Mouse (Mus musculus) 3T3-L1 (cell line): ENCODE results near the gene 1700022I11Rik.

ENCODE experiments used
- DNase-seq: peaks from one replicate; pipeline ENCODE4 v3.0.0-alpha.2; 2015; ENCODE audit warnings: low read depth, low spot score

Gene 1700022I11Rik

DNA sequence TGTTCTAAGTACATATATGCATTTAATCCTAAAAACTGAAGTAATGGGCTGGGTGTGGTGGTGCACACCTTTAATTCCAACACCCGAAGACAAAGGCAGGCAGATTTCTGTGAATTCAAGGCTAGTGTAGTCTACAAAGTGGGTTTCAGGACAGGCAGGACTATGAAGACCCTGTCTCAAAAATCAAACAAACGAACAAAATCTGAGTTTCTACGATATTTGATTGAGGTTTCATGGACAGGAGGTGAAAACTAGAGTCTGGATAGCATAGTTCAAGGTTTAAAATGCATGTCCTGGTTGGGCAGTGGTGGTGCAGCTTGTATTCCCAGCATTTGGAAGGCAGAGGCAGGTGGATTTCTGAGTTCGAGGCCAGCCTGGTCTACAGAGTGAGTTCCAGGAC, at the start of gene 1700022I11Rik:
Gene 1700022I11Rik, plus strand, starts transcription at position 301 of the 400 bp plus-strand sequence.
- DNase-seq = no peak

DNA sequence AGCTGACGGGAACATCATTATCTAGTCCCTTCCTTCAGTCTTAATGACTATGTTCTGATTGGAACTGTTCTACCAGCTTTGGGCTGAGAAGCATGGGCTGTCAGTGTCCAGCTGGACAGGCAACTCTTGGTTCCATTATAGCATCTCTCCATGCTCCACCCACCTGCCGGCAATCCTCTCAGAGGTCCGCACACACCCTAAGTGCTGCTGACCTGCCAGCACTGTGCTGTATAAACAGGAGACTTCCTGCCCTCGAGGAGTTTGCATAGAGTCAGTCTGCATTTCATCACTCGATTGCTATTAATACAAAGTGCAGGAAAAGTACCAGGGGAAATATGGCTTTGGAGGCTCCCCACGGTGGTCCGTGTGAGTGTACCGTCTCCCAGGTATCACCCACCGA, 48.7 kb upstream of the 1700022I11Rik start:
- no peak for DNase-seq

DNA sequence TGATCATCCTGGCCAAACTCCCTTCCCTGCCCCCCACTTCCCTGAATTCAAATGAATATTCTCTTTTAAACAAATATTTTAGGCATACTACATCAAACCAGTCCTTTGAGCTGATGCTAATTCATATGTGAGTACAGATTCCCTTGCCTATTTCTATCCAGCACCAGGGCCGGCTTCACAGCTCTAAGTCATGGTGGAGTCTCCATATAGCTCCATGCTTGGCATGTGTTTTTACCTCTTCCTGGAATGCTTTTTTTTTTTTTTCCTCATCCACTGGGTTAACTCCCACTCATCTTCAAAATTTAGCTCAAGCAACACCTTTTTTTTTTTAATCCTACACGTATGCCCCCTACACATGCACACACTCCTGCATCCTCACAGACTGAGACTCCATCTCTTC, 47.9 kb upstream of the 1700022I11Rik start:
- no peak for DNase-seq

DNA sequence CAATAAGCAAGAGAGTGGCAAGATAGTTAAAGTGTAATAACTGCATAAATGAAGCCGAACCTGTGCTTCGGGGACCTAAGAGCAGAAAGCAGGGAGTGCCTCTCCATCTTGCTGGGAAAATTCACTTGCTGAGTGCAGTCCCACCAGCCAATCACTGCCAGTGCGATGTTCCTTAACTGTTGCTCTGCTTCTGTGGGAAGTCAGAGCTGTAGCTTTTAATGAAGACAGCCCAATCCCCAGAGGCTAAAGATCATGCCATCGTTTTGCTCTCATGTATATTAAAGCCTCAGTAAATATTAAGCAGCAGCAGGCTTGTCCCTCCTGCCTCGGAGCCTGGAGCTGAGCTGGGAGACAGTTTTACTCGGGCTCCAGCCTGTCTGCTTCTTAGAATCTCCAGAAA, 47.3 kb upstream of the 1700022I11Rik start:
- DNase-seq = no peak

DNA sequence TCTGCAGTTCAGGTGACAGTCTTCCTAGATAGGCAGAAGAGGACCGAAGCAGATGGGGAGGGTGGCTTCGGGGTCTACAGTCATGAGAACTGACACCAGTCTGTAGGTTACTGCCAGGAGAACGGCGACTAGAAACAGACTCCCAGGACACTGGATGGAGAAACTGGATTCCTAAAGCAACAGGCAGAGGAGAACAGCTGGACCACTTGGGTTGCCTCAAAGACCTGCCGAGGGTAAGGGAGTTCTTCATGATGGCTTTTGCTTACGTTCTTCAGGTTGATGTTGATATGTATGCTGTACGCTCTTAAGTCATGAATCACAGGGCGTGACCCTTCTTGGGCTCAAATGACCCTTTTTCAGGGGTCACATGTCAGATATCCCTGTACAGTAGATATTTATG, 46.9 kb upstream of the 1700022I11Rik start:
- DNase-seq = no peak

DNA sequence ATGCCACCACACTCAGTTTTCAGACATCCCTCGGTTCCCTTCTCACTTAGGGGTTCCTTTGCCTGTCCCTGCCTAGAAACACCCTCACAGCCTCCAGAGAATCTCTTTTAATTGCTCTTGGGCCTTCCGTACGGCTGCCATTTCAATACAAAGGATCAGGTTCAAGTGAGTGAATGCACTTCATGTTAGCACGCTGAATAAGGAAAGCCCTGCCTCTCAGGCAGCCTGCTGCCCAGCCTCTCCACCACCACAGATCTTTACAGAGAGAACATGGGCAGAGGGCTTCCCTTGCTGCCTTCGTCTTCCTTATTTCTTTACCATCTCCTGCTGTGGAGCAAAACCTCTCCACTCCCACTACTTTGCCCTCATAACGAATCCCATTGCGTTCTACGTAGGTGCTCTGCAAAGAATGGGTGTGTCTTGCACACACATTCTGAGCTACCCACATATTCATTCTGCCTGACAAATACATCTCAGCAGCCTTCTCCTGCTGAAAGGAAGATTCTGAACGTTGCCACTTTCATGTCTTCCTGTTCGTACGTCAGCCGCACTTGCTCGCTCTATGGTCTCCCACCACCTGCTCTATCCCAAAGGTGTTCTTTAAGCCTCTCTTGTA, 45.2 kb upstream of the 1700022I11Rik start:
- no peak for DNase-seq

DNA sequence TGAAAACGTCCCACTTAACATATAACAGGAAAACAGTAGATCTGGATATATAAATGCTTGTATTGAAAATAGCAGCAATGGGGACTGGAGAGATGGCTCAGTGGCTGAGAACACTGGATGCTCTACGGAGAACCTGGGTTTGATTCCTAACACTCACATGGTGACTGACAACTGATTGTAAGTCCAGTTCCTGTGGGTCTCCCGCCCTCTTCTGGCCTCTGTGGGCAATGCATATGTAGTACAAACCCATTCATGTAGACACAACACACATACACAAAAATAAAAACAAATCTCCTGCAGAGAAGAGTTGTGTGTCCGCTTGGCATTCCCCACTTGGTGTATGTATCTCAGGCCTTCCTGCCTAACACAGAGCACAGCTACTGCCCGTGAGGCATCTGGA, 41.2 kb upstream of the 1700022I11Rik start:
- no peak for DNase-seq

DNA sequence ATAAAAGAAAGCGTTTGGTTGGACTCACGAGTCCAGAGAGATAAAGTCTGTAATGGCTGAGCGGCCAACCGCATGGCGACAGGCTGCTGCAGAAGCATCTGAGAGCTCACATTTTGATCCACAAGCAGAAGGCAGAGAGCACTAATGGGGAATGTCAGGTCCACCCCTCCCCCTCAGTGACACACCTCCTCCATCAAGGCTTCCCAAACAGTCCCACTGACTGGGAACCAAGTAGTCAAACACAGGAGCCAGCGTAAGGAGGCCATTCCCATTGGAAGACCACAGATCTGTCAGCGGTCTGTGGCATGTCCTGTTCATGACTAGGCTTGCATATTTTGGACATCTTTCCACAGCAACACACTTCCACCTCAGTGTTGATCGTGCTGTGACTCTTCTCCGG, 40.5 kb upstream of the 1700022I11Rik start:
- DNase-seq = no peak

DNA sequence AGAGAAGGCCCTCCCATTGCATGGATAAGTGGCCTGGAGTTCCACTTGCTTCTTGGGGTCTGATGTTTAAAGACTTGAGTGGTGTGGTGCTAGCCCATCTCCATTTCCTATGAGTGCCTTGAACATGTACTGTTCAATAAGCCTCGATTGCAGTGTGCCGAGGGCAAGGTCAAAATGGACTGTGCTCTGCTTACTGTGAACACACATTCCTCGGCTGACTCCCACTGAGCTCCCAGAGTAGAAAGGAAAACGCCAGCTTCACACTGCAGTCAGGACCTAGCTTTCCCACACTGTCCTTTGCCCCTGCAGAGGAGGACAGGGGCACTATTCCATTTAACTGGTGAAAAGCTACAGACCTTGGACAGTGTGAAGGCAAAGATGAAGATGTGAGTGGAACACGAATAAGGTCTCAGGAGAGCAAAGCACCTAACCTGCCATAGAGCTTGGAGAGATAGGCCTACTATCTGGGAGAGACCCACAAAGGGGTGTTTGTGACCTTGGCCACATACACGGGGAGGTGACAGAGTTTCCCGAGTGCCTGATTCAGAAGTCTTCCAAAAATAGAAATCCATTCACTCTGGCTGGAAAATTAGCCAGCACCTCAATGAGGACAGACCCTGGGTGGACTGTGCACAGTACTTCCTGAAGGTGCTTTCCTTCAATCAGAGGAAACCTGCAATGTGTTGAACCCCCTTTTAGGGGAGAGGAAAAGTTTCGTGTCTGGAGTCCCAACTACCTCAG, 37.0 kb upstream of the 1700022I11Rik start:
- no peak for DNase-seq

DNA sequence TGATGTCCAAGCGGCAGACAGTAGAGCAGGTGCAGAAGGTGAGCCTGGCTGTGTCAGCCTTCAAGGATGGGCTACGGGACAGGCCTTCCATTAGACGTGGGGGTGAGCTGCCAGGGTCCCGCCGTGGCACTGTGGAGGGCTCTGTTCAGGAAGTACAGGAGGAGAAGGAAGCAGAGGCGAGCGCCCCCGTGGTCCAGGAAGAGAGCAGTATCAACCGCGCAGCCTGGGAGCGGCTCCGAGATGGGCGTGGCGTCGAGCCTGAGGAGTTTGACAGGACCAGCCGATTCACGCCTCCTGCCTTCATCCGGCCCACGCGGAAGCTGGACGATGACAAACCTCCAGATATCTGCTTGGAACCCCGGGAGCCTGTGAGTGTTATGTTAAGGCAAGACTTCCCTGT, 35.8 kb upstream of the 1700022I11Rik start:
- no peak for DNase-seq

DNA sequence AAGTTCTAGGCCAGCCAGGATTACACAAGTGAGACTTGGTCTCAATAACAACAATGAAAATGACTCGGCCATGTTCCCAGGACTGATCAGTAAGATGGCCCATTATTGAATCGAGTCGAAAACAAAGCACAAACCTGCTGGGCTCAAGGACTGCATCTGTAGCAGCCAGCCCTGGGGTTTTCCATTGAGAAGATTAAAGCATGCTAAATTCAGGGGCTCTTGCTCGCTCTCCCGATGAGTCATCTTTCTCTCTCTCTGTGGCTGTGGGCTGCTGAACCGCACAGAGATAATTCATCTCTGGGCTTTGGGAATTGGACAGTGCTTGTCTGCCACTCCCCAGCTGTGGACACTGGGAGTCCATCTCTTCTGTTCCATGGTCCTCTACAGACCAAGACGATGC, 28.0 kb upstream of the 1700022I11Rik start:
- peak; percentile 48 for DNase-seq

DNA sequence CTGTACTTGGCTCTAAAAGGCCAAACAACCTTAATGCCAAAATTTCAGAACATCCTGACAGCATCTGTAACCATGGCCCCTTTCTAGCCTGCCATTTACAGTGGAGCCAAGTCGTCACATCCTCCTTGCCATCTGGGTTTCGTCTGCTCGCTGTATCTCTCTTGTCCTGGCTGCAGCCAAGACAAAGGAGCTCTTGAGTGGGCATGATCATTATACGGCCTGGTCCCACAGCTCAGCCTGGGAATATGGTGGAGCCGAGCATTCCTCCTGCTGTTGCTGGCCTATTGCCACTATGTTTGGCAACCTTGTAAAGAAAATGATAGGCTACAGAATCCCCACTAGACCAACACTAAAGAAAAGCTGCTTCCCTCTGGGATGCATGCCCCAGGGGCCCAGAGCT, 26.1 kb upstream of the 1700022I11Rik start:
- no peak for DNase-seq

DNA sequence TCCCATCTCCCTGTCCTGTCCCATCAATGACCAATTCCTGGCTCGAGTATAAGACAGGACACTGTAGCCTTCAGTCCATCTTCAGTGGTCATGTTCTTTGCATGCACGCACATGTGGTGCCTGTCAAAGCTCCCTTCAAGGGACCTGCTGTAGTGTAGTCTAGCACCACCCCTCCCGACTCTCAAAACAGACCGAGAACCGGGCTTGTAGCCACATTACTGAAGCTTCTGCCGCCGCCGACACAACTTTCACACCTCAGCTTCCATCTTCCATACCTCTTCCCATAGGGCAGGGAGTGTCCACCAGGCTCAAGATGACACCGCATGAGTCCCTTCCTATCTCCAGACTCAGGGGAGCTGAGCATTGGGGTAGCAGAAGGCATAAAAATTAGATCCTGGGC, 25.2 kb upstream of the 1700022I11Rik start:
- no peak for DNase-seq

DNA sequence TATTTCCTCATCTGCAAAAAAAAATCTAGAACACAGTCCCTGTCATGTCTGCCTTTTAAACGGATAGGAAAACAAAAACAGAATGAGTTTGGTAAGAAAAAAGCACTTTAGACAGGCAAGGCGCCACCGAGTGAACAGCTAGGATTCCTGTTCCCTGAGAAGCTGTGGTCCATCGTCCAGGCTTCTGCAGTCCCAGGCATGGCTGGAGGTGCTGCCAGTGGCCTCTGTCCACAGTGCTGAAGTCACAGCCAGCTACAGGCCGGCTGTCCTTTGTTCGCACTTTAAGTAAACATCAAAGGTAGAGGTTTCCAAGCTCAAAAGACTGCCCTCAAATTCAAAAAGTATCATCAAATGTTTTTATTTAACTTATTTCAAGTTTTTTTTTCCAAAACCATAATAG, 24.4 kb upstream of the 1700022I11Rik start:
- peak; percentile 71 for DNase-seq

DNA sequence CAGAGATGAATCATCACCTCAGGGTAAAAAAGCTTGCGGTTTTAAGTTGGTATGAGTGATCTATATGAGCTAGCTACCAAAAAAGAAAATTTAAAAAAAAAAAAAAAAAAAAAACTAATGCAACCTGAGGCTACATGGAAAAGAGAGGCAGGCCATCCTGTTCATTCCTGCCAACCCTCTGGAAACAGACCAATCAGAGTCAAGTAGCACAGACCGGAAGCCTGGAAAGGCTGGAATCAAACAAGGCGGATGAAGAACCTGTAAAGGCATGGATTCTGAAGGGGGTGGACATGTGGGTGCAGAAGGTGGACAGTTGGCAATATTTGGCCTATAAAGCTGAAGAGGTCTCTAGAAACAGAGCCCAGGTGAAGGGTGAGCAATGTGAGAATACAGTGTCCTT, 24.0 kb upstream of the 1700022I11Rik start:
- DNase-seq = no peak

DNA sequence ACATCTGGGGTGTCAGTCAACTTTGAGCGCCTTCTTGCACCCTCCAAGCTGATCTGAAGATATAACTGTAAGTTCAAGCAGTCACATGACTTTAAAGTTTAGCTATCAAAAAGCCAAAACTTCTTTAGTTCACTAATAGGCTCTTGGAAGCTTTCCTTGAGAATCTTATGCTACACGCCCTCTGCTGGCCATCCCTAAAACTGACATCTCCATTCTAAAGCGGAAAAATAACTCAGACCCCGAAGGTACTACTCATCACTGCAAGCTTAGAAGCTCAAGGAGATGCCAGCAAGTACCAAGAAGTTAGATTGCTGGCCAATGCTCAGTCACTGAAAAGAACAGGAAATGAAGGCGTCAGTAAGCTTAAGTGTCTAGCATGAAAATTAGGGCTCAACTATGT, 23.5 kb upstream of the 1700022I11Rik start:
- peak; percentile 79 for DNase-seq

DNA sequence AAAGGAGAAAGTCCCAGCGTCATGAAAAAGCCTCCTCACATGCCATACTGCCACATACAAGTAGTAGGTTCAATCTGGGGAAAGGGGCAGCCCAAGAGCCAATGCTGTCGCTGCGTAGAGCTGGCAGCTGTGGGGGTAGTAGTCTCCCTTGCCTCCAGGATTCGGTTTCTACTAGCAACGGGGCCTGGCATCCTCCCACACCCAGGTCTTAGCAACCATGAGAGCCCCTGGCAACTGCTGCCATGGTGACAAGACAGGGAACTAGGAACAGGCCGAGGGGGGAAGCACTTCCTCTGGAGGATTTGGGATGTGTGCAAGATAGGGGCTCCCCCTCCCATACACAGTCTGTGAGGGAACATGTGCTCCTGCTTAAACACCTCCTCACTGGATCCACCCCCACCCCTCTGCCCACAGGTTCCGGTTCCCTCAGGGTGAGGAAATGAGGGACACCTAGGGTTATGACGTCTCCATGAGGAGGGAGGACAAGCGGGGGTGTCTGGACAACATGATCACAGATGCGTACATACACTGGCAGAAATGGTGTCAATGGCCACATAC, 22.6 kb upstream of the 1700022I11Rik start:
- no peak for DNase-seq

DNA sequence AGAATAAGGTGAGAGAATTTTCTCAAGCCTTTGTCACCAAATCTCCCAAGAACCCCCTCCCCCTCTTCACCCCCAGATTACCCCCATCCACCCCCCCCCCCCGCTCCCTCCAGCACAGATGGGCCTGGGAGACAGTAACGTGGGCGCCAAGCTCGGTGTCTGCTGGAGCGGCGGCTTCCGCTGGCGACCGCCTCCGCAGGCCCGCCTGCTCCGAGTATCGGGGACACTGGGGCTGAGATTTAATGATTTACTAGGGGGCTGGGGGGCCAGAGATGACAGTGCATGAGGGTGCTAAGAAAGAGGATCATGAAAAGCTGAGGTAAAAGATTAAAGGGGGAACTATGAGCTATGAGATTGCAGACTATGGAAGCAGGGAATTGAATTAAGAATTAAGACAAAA, 20.9 kb upstream of the 1700022I11Rik start:
- DNase-seq = no peak

DNA sequence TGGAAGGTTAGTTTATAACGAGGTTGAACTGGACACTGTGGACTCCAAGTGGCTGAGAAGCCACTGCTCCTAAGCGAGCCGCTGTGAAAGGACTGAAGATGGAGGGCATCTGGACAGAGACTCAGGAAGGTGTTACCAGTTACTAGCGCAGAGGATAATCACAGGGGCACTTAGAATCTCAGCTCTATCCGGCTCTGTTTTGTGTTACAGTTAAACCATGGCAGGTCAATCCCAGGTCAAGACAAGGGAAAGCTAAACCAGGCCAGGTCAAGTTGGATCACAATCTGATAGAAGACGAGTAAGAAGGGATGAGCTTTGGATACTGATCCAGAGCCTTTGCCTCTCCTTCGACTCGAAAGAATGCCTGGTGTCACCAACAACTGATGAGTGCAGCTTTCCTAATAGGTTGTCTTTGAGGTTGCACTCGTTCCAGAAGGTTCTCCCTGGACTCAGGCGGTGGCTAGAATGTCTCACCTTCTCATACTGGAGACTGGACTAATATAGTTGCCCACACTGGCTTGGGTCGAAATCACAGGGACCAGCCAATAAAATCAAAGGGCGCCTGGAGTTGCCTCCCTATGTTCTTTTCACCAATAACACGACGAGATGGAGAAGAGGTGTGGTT, 20.2 kb upstream of the 1700022I11Rik start:
- no peak for DNase-seq

DNA sequence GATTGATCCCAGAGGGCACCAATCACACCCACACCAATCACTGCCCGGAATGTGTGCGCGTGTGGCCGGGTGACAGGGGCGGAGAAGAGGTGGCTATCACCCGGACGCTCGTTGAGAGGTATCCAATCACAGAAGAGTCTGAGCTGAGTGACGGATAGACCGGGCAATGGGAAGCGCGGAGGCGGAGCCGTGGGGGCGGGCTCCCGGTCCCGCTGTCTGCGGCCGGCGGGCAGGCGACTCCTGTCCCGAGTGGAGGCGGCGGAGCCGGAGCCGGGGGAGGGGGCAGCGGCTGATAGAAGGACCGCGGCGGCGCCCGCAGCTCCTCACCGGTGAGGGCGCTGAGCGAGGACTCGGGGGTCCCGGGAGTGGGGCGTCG, 19.7 kb upstream of the 1700022I11Rik start, which contains the start of gene Dnajb5:
Gene Dnajb5, plus strand, starts transcription at position 139 of the 376 bp plus-strand sequence.
- peak; percentile 97 for DNase-seq

DNA sequence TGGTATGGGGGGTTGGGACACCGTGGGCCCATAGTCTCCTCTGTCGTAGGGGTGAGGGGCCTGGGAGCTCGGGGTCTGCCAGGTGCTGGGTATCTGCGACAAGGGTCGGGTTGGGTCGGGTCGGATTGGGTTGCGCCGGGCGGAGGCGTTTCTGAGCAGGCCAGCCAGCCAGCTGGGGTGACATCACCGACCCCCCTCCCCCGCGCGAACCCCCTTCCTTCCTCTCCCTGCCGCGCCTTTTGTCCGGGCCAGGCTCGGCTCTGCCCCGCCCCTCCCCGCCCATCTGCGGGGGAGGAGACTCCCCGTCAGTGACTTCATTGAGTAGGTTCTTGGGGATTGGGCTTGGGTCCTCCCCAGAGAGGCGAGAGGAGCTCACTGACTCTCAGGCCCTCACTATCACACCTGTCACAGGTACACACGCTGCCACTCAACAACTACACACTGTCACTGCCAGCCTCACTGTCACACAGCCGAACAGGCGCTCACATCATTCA, 19.3 kb upstream of the 1700022I11Rik start:
- DNase-seq = peak; percentile 75
